Mouse (Mus musculus): ENCODE results near the gene Vmn1r209. TPM values are rescaled to one million over a fixed set of nuclear protein-coding genes. Genes with fewer than 3 reads are reported as not detected.
"Not testable (repeated sequence)": the region's sequence is repeated elsewhere in the genome, so short reads cannot be mapped to it uniquely, and the experiment has no call there.

Gene Vmn1r209
- not detected for polyA plus RNA-seq (2012; fragmentation: generic; extraction: Trizol)

- not testable (repeated sequence) for H3ac ChIP-seq (ENCODE audit: control insufficient read depth, insufficient read length); H3K4me3 ChIP-seq; H3K27me3 ChIP-seq (ENCODE audit: control insufficient read depth, insufficient read depth, insufficient read length); H3K4me2 ChIP-seq (ENCODE audit: low read depth); H3K79me2 ChIP-seq (ENCODE audit: control insufficient read depth, insufficient read depth); H3K36me3 ChIP-seq (ENCODE audit: control insufficient read depth, insufficient read depth)
These were observed at the start of gene Vmn1r209 for GRCm38 (mm10) chr13:22809582-22809981. Vmn1r209 (minus strand) TSS chr13:22809682.

DNA sequence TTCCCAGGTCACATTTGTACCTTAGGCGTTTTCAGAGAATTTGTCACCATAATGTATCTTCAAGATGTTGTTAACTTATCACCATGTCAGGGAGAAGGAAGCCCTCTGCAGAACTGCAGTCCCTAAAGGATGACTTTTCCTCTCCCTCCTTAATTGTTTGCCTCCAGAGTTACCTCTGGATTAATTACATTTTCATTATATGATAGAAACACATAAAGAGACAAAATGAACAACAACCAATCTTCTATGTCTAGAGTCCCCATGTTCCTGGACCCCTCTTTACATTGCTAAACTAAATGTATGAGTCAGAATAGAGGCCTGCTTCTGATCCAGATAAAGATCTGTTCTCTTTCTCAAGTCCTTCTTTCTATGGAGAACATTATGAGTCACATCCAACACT is 48.0 kb upstream of the Vmn1r209 start, which contains the start of gene Vmn1r211:
Vmn1r211 (minus strand) TSS at position 101 of the 400 bp plus-strand sequence.
- Histone ChIP-seq H3ac (ENCODE audit: control insufficient read depth, insufficient read length) (no peak within 1 kb of the TSS), H3K4me3 (no peak within 1 kb of the TSS), H3K27me3 (ENCODE audit: control insufficient read depth, insufficient read depth, insufficient read length) (no peaks in the 10 kb centered on the region), H3K36me3 (ENCODE audit: control insufficient read depth, insufficient read depth) (no peaks in the 10 kb centered on the region), H3K79me2 (ENCODE audit: control insufficient read depth, insufficient read depth) (no peaks in the 10 kb centered on the region), H3K4me2 (ENCODE audit: low read depth) (no peak within 1 kb of the TSS)
- TF ChIP-seq TCF3 (IDR thresholded peaks at IDR 0.05; ENCODE audit: insufficient read length, low read depth), result no peak
- TF ChIP-seq MYOD1 (IDR thresholded peaks at IDR 0.05; ENCODE audit: control insufficient read depth in 1 of 3, insufficient read length in 2 of 3, low read depth in 2 of 3), result no peak
- no peak for TF ChIP-seq E2F4 (IDR thresholded peaks at IDR 0.05; ENCODE audit: insufficient read depth)
- TF ChIP-seq MYOG (IDR thresholded peaks at IDR 0.05; ENCODE audit: control insufficient read depth in 1 of 3, insufficient read depth in 1 of 3, insufficient read length in 2 of 3, low read depth in 2 of 3), result no peak
- TF ChIP-seq USF1 (IDR thresholded peaks at IDR 0.05; ENCODE audit: low read depth), result no peak
- TF ChIP-seq SRF (IDR thresholded peaks at IDR 0.05; ENCODE audit: control insufficient read depth, insufficient read length, low read depth), result no peak
- no peak for TF ChIP-seq REST (IDR thresholded peaks at IDR 0.05; ENCODE audit: insufficient read depth, insufficient read length)
- no peak for TF ChIP-seq POLR2A (IDR thresholded peaks at IDR 0.05; ENCODE audit: insufficient read length, low read depth)
- TF ChIP-seq CEBPB (IDR thresholded peaks at IDR 0.05; ENCODE audit: insufficient read depth, poor library complexity, severe bottlenecking), result no peak
- no peak for TF ChIP-seq MAX (IDR thresholded peaks at IDR 0.05; ENCODE audit: low read depth)
- no peak for TF ChIP-seq POLR2AphosphoS2 (IDR thresholded peaks at IDR 0.05; ENCODE audit: insufficient read length, low read depth)
- no peak for TF ChIP-seq TCF12 (IDR thresholded peaks at IDR 0.05; ENCODE audit: insufficient read depth, poor library complexity, severe bottlenecking)

DNA sequence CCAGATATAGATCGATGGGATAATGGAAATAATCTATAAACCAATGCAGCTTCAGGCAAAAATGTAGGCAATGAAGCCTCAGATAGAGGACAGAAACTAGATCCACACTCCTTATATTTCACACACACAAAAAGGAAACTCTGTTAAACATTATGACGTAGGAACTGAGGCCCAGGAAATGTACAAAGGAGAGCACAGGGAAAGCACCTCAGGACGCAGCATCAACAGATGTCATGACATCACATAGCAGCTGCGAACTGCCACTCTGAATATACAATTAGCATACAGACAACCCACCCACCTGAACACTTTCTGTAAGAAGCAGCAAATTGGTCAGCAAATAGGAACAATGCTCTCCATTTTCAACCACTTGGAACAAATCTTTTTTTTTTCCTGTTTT is 45.3 kb upstream of the Vmn1r209 start:
- TF ChIP-seq E2F4 (IDR thresholded peaks at IDR 0.05; ENCODE audit: insufficient read depth), result no peak
- TF ChIP-seq TCF3 (IDR thresholded peaks at IDR 0.05; ENCODE audit: insufficient read length, low read depth), result no peak
- TF ChIP-seq TCF12 (IDR thresholded peaks at IDR 0.05; ENCODE audit: insufficient read depth, poor library complexity, severe bottlenecking), result no peak
- no peak for TF ChIP-seq CEBPB (IDR thresholded peaks at IDR 0.05; ENCODE audit: insufficient read depth, poor library complexity, severe bottlenecking)
- TF ChIP-seq SRF (IDR thresholded peaks at IDR 0.05; ENCODE audit: control insufficient read depth, insufficient read length, low read depth), result no peak
- TF ChIP-seq USF1 (IDR thresholded peaks at IDR 0.05; ENCODE audit: low read depth), result no peak
- TF ChIP-seq POLR2AphosphoS2 (IDR thresholded peaks at IDR 0.05; ENCODE audit: insufficient read length, low read depth), result no peak
- no peak for TF ChIP-seq MAX (IDR thresholded peaks at IDR 0.05; ENCODE audit: low read depth)
- no peak for TF ChIP-seq REST (IDR thresholded peaks at IDR 0.05; ENCODE audit: insufficient read depth, insufficient read length)
- TF ChIP-seq POLR2A (IDR thresholded peaks at IDR 0.05; ENCODE audit: insufficient read length, low read depth), result no peak
- TF ChIP-seq MYOG (IDR thresholded peaks at IDR 0.05; ENCODE audit: control insufficient read depth in 1 of 3, insufficient read depth in 1 of 3, insufficient read length in 2 of 3, low read depth in 2 of 3), result no peak
- Histone ChIP-seq H3K4me3 (no peak overlapping the region), H3K27me3 (ENCODE audit: control insufficient read depth, insufficient read depth, insufficient read length) (no peaks in the 10 kb centered on the region), H3K79me2 (ENCODE audit: control insufficient read depth, insufficient read depth) (no peaks in the 10 kb centered on the region), H3ac (ENCODE audit: control insufficient read depth, insufficient read length) (no peak overlapping the region), H3K36me3 (ENCODE audit: control insufficient read depth, insufficient read depth) (no peaks in the 10 kb centered on the region), H3K4me2 (ENCODE audit: low read depth) (no peak overlapping the region)

GRCm38 (mm10) chr13:22846798-22847197 is 37.3 kb upstream of the Vmn1r209 start:
- H3K36me3 ChIP-seq (ENCODE audit: control insufficient read depth, insufficient read depth), result no peaks in the 10 kb centered on the region
- H3K4me2 ChIP-seq (ENCODE audit: low read depth), result no peak overlapping the region
- H3K4me3 ChIP-seq, result no peak overlapping the region
- no peaks in the 10 kb centered on the region for H3K27me3 ChIP-seq (ENCODE audit: control insufficient read depth, insufficient read depth, insufficient read length)
- no peaks in the 10 kb centered on the region for H3K79me2 ChIP-seq (ENCODE audit: control insufficient read depth, insufficient read depth)
- no peak overlapping the region for H3ac ChIP-seq (ENCODE audit: control insufficient read depth, insufficient read length)
- no peak for TF ChIP-seq USF1 (IDR thresholded peaks at IDR 0.05; ENCODE audit: low read depth)
- no peak for TF ChIP-seq TCF12 (IDR thresholded peaks at IDR 0.05; ENCODE audit: insufficient read depth, poor library complexity, severe bottlenecking)
- no peak for TF ChIP-seq REST (IDR thresholded peaks at IDR 0.05; ENCODE audit: insufficient read depth, insufficient read length)
- TF ChIP-seq E2F4 (IDR thresholded peaks at IDR 0.05; ENCODE audit: insufficient read depth), result no peak
- no peak for TF ChIP-seq SRF (IDR thresholded peaks at IDR 0.05; ENCODE audit: control insufficient read depth, insufficient read length, low read depth)
- no peak for TF ChIP-seq CEBPB (IDR thresholded peaks at IDR 0.05; ENCODE audit: insufficient read depth, poor library complexity, severe bottlenecking)
- TF ChIP-seq MYOG (IDR thresholded peaks at IDR 0.05; ENCODE audit: control insufficient read depth in 1 of 3, insufficient read depth in 1 of 3, insufficient read length in 2 of 3, low read depth in 2 of 3), result no peak

DNA sequence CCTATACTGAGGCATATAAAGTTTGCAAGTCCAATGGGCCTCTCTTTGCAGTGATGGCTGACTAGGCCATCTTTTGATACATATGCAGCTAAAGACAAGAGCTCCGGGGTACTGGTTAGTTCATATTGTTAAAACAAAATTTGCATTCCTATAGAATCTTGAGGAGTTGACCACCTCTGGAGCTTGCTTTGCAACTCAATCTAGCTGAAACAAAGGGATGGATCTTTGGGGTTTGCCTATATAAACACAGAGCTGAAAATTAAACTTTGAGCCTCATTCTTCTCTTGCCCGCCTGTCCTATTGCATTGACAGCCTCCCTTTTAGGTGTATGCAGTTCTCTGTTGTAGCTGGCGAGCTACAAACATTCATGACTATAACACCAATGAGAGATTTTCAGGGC is 34.8 kb upstream of the Vmn1r209 start:
- not testable (repeated sequence) for H3K4me3 ChIP-seq; H3K27me3 ChIP-seq (ENCODE audit: control insufficient read depth, insufficient read depth, insufficient read length); H3K4me2 ChIP-seq (ENCODE audit: low read depth); H3K36me3 ChIP-seq (ENCODE audit: control insufficient read depth, insufficient read depth); H3K79me2 ChIP-seq (ENCODE audit: control insufficient read depth, insufficient read depth); H3ac ChIP-seq (ENCODE audit: control insufficient read depth, insufficient read length)
